Mouse (Mus musculus) G1E (cell line): ENCODE data around the gene Bgn. TPM values are rescaled to one million over a fixed set of nuclear protein-coding genes. Genes with fewer than 3 reads are reported as not detected.

Experiments
- ATAC-seq: 2 replicates; pipeline ENCODE4 v1.8.0; 2016; ENCODE audit warnings: mild to moderate bottlenecking; ENCODE audit not compliant: insufficient number of reproducible peaks, poor library complexity, low FRiP score, severe bottlenecking; ENCODE audit errors: extremely low read depth
- DNase-seq: peaks from one replicate; pipeline ENCODE4 v3.0.0; 2012; ENCODE audit warnings: low spot score
- H3K27me3 ChIP-seq: 2 replicates; pipeline ENCODE4 v1.6.1; 2012; ENCODE audit warnings: mild to moderate bottlenecking, low read length, inconsistent platforms; ENCODE audit not compliant: insufficient read depth
- H3K36me3 ChIP-seq: replicated peaks from 2 replicates; pipeline ENCODE3; 2012; ENCODE audit warnings: mild to moderate bottlenecking, inconsistent platforms
- H3K4me1 ChIP-seq: 2 replicates; pipeline ENCODE4 v1.6.1; 2012; ENCODE audit warnings: low read depth, low read length, inconsistent platforms, mixed read lengths; ENCODE audit not compliant: insufficient read depth
- H3K4me3 ChIP-seq: 2 replicates; pipeline ENCODE4 v1.5.1; 2012; ENCODE audit warnings: low read depth, mild to moderate bottlenecking, inconsistent platforms, low read length, moderate library complexity, mixed read lengths
- H3K9me3 ChIP-seq: replicated peaks from 2 replicates; pipeline ENCODE4 v1.6.1; 2012; ENCODE audit warnings: inconsistent platforms
- CTCF ChIP-seq: IDR thresholded peaks from 2 replicates; pipeline ENCODE4 v1.5.1; 2012; ENCODE audit warnings: low read depth, low read length, inconsistent platforms, mixed read lengths
- GATA1 ChIP-seq: IDR thresholded peaks from 2 replicates; pipeline ENCODE4 v1.6.1; 2012; ENCODE audit warnings: borderline replicate concordance, low read length, inconsistent platforms, mixed read lengths
- GATA2 ChIP-seq: IDR thresholded peaks from 2 replicates; pipeline ENCODE4 v1.6.1; 2012; ENCODE audit warnings: low read depth, low read length, inconsistent platforms, borderline replicate concordance
- POLR2AphosphoS5 ChIP-seq: IDR thresholded peaks from 2 replicates; pipeline ENCODE4 v1.6.1; 2012; ENCODE audit warnings: low read depth, low read length, inconsistent platforms; ENCODE audit not compliant: insufficient replicate concordance
- TAL1 ChIP-seq: conservative IDR thresholded peaks from 2 replicates; pipeline ENCODE4 v1.6.1; 2012; ENCODE audit warnings: low read depth, low read length, inconsistent platforms, mixed read lengths
- polyA plus RNA-seq: library from polyadenylated mRNA; stranded (reverse); fragments of >175 nt; gene quantifications from 2 replicates; pipeline ENCODE4 v1.2.3, GENCODE M21; 2012
- total RNA-seq, 2 experiments: library from RNA; stranded (forward) in 1 of 2; stranded (reverse) in 1 of 2; fragments of 200-1000 nt in 1 of 2; fragments of >200 nt in 1 of 2; fragmentation: Nextera tagmentation in 1 of 2; gene quantifications; 2 replicates each; pipeline ENCODE4 v1.2.3; 2014 to 2017

Gene Bgn
- total and polyA plus RNA-seq, 3 experiments, result not detected

DNA sequence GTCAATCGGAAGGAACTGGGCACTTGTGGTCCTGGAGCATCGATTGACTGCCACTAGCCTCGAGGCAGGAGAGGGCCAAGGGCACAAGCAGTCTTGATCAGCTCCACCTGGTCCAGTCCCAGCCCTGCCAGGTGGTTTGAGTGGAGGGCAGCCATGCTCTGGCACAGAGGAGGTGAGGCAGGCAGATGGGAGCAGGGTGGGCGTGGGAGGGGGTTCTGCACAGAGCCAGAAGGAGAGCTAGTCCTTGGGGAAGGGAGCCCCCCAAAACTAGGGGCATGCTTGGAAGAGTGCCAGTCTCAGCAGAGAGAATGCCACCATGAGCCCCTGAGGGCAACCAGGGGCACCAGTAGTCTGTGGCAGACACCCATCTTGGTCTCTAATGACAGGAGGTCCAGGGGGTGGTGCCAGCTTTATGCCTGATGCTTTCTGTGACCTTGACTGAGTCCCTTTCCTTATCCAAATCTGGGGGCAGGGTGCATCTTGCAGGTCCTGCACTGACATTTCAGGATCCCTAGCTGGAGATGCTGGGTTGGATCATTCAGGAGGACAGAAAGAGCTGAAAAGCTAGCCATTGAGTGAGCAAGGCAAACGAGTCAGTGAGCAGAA, 21.8 kb downstream of the Bgn start:
- no peak for ATAC-seq
- no peaks in the 10 kb centered on the region for H3K27me3 ChIP-seq

GRCm38 (mm10) chrX:73506577-73506976, 23.2 kb downstream of the Bgn start:
- no peak for DNase-seq
- Histone ChIP-seq H3K27me3 (no peaks in the 10 kb centered on the region), H3K9me3 (no peaks in the 10 kb centered on the region), H3K4me1 (no peaks in the 10 kb centered on the region), H3K4me3 (no peak overlapping the region), H3K36me3 (no peaks in the 10 kb centered on the region)
- ATAC-seq, result no peak
- no peak for TF ChIP-seq GATA1
- no peak for TF ChIP-seq POLR2AphosphoS5

More for the DNA sequence above, 21.8 kb downstream of the Bgn start:
- Histone ChIP-seq H3K4me1 (no peaks in the 10 kb centered on the region), H3K9me3 (no peaks in the 10 kb centered on the region), H3K36me3 (no peaks in the 10 kb centered on the region), H3K4me3 (no peak overlapping the region)
- TF ChIP-seq POLR2AphosphoS5 (no peak), GATA2 (no peak), CTCF (no peak), TAL1 (no peak), GATA1 (no peak)
- no peak for DNase-seq

GRCm38 (mm10) chrX:73509209-73509608, 25.8 kb downstream of the Bgn start:
- no peaks in the 10 kb centered on the region for H3K27me3 ChIP-seq
- no peaks in the 10 kb centered on the region for H3K9me3 ChIP-seq
- ATAC-seq (no peak), DNase-seq (no peak)
- no peaks in the 10 kb centered on the region for H3K36me3 ChIP-seq
- H3K4me1 ChIP-seq, result no peaks in the 10 kb centered on the region
- H3K4me3 ChIP-seq, result no peak overlapping the region
- no peak for TF ChIP-seq GATA2
- TF ChIP-seq TAL1, result no peak
- TF ChIP-seq POLR2AphosphoS5, result no peak
- TF ChIP-seq GATA1, result no peak
- no peak for TF ChIP-seq CTCF

DNA sequence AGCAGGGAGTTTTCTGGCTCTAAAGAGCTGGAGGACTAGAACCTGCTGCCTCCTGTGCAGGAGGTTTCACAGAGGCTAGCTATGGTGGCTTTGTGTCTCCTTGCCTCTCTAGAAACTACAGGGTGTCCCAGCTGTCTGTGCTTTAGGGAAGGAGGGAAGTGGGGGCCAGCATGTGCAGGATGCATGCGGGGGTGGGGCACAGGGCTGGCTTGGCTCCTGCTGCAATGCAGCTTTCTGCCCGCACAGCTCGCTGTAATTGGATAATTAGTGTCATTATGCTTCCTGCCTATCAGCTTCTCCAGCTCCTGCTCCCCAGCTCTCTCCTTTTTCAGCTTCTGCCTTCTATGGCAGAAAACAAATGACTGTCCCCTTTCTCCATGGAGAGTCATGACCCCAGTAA, 29.5 kb downstream of the Bgn start:
- Histone ChIP-seq H3K36me3 (no peaks in the 10 kb centered on the region), H3K4me1 (no peaks in the 10 kb centered on the region), H3K27me3 (no peaks in the 10 kb centered on the region), H3K4me3 (no peak overlapping the region), H3K9me3 (no peaks in the 10 kb centered on the region)
- ATAC-seq, result no peak
- DNase-seq, result no peak
- TF ChIP-seq GATA2 (no peak), CTCF (no peak), GATA1 (no peak)

GRCm38 (mm10) chrX:73516556-73516955, 33.2 kb downstream of the Bgn start:
- TF ChIP-seq CTCF (no peak), GATA1 (no peak), TAL1 (no peak), GATA2 (no peak), POLR2AphosphoS5 (no peak)
- DNase-seq (no peak), ATAC-seq (no peak)
- H3K4me1 ChIP-seq, result no peaks in the 10 kb centered on the region
- no peaks in the 10 kb centered on the region for H3K36me3 ChIP-seq
- H3K4me3 ChIP-seq, result no peak overlapping the region
- H3K9me3 ChIP-seq, result no peaks in the 10 kb centered on the region
- H3K27me3 ChIP-seq, result no peaks in the 10 kb centered on the region

DNA sequence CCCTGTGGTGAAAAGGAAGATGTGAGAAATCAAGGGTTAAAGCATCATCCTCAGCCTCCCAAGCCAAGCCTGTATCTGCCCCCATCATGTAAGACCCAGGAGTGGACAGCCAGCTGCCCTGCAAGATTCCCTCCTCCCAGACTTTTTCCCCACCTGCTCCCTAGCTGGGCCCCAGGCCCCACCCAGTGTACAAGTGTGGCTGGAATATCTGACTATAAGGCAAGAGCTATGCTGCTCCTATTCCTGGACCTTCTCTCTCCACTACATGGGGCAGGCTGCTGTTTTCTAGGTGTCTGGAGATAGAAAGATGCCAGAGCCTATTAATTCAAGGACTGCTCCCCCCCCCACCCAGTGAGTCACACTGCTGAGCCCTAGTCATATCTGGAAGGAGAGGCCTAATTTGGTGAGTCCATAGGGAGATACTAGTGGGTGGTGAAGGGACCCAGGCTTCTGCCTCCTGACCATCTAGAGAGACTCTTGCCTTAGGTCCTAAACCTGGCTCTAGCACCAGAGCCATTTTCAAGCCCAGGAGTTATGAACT, 33.7 kb downstream of the Bgn start:
- Histone ChIP-seq H3K9me3 (no peaks in the 10 kb centered on the region), H3K27me3 (no peaks in the 10 kb centered on the region), H3K4me3 (no peak overlapping the region), H3K36me3 (no peaks in the 10 kb centered on the region), H3K4me1 (no peaks in the 10 kb centered on the region)
- TF ChIP-seq GATA1, result no peak
- no peak for TF ChIP-seq TAL1
- TF ChIP-seq GATA2, result no peak
- TF ChIP-seq CTCF, result no peak
- no peak for TF ChIP-seq POLR2AphosphoS5
- ATAC-seq, result no peak
- DNase-seq, result no peak
